Mouse (Mus musculus): ENCODE results near the gene Cnot10. TPM values are rescaled to one million over a fixed set of nuclear protein-coding genes. Genes with fewer than 3 reads are reported as not detected.
"Not testable (repeated sequence)": the region's sequence is repeated elsewhere in the genome, so short reads cannot be mapped to it uniquely, and the experiment has no call there.

Gene Cnot10
- total RNA-seq, 4 experiments from 2014 or later = 42.6 to 48.7 (median 45.0) TPM

GRCm38 (mm10) chr9:114650938-114651634 is 11.1 kb upstream of the Cnot10 start:
- DNase-seq (ENCODE audit: low spot score in 2 of 2) = no peak

- no peak for DNase-seq (ENCODE audit: low spot score in 2 of 2)
Measured at GRCm38 (mm10) chr9:114649371-114649770, 9.4 kb upstream of the Cnot10 start.

DNA sequence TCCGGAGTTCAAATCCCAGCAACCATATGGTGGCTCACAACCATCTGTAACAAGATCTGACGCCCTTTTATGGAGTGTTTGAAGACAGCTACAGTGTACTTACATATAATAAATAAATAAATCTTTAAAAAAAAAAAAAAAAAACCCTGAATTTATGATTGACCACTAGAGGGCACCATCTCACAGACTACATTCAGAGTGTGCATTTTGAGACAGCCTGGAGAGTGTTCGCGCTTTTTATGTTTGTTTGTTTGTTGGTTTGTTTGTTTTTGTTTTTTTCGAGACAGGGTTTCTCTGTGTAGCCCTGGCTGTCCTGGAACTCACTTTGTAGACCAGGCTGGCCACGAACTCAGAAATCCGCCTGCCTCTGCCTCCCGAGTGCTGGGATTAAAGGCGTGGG is 8.5 kb upstream of the Cnot10 start:
- DNase-seq (ENCODE audit: low spot score in 2 of 2) = not testable (repeated sequence)

DNA sequence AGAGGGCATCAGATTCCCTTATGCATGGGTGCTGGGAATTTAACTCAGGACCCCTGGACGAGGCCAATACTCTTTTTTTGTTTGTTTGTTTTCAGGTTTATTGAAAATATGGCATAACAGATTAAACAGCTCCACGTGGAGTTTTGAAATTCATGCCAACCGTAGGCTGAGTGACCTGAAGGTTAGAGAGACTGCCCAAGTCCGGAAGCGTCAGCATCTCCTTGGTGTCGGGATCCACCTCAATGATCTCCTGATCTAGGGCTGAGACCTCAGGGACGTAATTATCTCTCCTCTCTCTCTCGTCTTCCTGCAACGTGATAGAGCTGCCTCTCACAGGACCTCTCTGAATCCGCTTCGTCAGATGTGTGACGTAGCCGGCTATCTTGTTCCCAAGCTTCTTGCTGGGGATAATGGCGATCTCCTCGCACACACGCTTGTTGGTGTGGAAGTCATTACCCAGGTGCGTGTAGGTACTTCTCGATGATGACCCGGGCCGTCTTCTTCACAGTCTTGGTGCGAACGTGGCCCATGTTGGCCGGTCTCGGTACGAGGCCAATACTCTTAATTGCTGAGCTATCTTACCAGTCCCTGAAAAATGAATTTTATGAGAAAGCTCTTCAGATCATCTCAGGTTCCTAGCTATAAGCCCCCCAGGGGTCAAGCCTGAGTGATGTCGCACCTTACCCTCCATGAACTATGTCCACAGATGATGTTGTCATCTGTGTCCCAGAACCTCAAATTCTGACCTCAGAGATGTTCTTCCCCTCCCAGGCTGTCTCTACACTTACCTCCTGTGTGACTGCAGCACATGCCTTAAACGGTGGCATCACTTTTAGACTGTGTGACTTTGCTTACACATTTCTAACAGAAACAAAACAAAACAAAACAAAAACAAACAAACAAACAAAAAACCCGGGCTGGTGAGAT is 7.8 kb upstream of the Cnot10 start:
- DNase-seq (ENCODE audit: low spot score in 2 of 2) = no peak

- DNase-seq (ENCODE audit: low spot score in 2 of 2) = peak in 1 of 2 experiments; percentile 85
Measured at GRCm38 (mm10) chr9:114646556-114647505, 6.8 kb upstream of the Cnot10 start.

- no peak for DNase-seq (ENCODE audit: low spot score in 2 of 2)
Measured at GRCm38 (mm10) chr9:114639186-114639748, 717 bp downstream of the Cnot10 start.

GRCm38 (mm10) chr9:114636751-114637150 is 3.2 kb downstream of the Cnot10 start:
- no peak for DNase-seq (ENCODE audit: low spot score in 2 of 2)

DNA sequence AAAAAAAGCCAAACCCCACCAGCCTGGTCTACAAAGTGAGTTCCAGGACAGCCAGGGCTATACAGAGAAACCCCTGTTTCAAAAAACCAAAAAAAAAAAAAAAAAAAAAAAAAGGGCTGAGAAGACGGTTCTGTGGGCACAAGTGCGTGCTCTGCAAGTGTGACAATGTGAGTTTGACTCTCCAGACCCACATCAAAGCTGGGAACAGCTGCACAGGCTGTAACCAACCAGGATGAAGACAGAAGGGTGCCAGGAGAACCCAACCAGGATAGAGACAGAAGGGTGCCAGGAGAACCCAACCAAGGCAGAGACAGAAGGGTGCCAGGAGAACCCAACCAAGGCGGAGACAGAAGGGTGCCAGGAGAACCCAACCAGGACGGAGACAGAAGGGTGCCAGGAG is 3.8 kb downstream of the Cnot10 start:
- no peak for DNase-seq (ENCODE audit: low spot score in 2 of 2)

DNA sequence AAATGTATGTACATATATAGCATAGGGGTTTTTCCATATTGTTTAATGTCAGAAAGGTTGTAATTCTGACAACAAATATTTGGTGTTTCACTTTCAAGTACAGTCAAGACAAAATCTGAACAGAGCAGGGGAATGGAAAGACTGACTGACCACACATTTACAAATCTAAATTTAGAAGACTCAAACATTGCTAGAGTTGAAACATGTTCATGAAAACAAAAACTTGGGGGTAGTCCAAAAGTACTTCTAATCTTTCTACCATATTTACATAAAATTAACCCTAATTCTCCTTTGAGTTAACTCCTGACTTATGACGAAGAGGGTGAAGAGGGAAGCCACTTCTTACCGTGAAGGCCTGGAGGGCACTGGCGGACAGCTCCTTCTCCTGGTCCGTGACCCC is 7.7 kb downstream of the Cnot10 start:
- DNase-seq (ENCODE audit: low spot score in 2 of 2) = no peak

- DNase-seq (ENCODE audit: low spot score in 2 of 2) = no peak
Measured at GRCm38 (mm10) chr9:114626726-114627125, 13.3 kb downstream of the Cnot10 start.

- no peak for DNase-seq (ENCODE audit: low spot score in 2 of 2)
Measured at GRCm38 (mm10) chr9:114624178-114624577, 15.8 kb downstream of the Cnot10 start.

DNA sequence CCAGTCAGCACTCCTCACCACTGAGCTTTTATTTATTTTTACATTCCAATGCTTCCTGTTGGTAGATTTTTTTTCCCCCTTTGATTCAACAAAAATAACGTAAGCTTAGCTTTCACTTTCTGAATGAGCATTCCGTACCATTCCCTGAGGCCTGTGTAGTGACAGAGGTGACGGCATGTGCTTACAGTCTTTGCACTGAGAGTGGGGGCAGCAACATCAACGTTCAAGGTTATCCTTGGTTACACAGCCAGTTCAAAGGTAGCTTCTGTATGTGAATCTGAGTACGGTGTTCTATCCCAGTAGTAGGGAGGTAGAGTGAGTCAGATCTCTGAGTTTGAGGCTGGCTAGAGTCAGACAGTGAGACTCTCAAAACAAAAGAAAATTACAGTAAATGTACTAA is 18.8 kb downstream of the Cnot10 start:
- no peak for DNase-seq (ENCODE audit: low spot score in 2 of 2)

DNA sequence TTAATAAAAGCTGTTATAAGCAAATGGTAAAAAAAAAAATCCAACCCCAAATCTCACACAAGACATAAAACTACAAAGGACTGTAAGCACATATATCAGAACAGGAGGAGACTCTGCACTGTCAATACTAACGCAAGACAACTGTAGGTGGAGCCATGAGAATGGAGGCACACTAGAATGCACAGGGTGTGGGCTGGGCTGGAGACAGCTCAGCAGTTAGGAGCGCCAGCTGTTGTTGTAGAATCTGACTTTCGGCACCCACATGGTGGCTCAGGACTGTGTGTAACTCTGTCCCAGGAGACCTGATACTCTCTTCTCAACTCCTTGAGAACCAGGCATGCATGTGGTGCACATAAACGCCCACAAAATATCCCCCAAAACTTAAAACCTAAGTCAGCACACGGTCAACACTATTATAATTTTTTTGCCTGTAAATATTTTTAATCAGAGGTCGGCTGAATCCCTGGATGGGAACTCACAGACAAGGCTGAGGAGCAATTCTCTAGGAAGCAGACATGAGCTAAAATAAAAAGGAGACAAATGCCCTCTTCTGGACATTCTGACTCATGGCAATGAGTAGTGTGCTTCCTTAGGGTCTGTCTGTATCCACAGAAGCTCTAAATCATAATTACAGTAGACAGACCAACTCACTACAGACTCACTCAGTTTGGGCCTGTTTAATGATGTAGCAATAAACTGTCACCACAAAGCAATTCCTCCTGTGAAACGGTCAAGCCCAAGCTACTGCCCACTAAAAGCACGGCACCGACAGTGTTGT is 25.6 kb downstream of the Cnot10 start:
- no peak for DNase-seq (ENCODE audit: low spot score in 2 of 2)

GRCm38 (mm10) chr9:114613026-114613425 is 27.0 kb downstream of the Cnot10 start:
- no peak for DNase-seq (ENCODE audit: low spot score in 2 of 2)

DNA sequence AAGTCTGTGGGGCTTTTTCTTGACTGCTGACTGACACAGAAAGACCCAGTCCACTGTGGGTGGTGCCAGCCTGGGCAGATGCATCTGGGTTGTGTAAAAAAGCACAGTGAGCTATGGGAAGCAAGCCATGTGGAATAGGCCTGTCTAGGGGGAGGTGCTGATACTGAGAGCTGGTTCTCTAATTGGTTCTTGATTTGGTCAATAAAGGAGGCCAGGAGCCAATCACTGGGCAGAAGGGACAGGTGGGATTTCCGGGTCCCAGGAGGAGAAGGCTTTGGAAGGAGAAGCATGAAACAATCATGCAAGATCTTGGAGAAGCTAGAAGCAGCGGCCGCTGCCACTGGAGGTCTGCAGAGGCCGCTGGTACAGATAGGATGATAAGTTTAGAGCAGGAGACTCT is 27.4 kb downstream of the Cnot10 start:
- DNase-seq (ENCODE audit: low spot score in 2 of 2) = no peak

- no peak for DNase-seq (ENCODE audit: low spot score in 2 of 2)
Measured at GRCm38 (mm10) chr9:114610266-114610665, 29.7 kb downstream of the Cnot10 start.

DNA sequence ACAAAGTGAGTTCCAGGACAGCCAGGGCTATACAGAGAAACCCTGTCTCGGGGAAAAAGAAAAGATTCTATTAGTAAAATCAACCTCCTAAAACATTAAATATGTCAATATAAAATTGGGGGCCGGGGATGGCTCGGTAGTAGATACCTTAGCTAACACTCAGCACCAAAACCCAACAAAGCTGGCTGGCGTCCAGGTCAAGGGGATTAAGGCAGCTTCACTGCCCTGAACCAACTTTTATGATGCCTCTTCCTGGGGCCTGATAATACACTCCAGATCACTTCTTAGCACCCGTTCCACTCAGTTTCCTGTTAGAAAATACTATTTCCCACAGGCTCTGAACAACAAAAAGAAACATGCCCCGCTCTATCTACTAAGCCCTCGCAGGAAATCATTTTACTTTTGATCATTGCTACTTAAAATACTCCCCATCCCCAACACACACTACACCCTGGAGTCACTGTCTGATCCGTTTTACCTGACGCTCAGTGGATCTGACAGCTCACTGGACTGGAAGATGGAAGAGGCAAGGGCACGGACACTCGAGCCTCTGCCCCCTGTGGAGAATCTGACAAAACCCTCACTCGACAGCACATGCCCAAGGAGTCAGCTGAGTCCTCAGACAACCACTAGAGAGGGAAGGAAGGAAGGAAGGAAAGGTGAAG is 36.0 kb downstream of the Cnot10 start:
- no peak for DNase-seq (ENCODE audit: low spot score in 2 of 2)

GRCm38 (mm10) chr9:114601096-114601495 is 38.9 kb downstream of the Cnot10 start:
- no peak for DNase-seq (ENCODE audit: low spot score in 2 of 2)

DNA sequence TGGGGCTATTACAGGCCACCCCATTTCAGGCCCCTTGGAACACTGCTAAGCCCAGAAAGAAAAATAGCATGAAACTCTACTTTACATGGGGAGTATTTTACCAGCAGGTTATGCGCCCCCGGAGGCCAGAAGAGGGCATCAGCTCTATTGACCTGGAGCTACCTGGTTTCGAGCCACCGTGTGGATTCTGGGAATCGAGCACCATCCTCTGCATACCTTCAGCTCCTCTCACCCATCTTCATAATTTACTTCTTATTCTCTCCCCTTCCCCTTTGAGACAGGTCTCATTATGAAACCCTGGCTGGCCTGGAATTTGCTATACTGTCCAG is 55.0 kb downstream of the Cnot10 start:
- DNase-seq (ENCODE audit: low spot score in 2 of 2) = no peak
